Comparison of ENCODE assay signal across 9 mouse cellular contexts in the genomic region with DNA sequence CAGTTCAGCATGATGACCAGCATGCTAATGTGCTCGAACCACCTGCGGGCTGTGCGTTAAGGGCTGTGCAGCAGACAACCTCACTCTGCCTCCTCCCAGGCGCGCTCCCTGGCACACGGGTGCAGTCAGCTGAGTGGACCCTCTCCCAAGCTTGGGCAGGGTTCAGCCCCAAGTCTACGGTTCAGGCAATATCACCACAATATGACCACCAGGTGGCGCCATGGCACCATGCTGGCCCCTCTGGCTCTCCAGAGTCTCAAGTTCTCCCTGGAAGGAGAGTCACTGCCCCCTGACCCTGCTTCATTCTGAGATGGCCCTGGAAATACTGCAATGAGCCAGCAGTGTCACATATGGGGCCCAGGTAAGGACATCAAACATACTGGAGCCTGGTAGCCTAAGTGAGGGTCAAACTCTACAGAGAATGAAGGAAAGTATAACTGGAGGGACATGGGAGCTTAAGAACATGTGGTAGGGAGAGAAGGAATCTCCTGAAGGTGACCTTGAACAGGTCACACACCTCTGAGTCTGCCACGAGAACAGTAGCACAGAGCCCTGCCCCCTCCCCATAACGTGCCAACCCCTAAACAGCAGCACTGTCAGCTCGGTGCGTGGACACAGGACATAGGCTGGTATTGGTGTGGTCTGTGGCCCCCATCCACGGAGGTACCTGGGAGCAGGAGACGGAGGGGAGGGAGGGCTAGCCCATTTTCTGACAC. TPM values are rescaled to one million over a fixed set of nuclear protein-coding genes. Genes with fewer than 3 reads are reported as not detected.
DNase-seq lines count a peak whose midpoint lies in the region; ATAC-seq lines count a peak whose summit lies in the region.
"Had no signal": no experiment of that assay in that cellular context is flagged by ENCODE, and none has a peak within 500 bp of the region (broad histone marks: within the 10 kb centered on the region; RNA-seq: fewer than 3 reads in every experiment).

No protein-coding gene starts in this region.

- H3K27me3 ChIP-seq in embryonic facial prominence, embryonic 11.5 days (ENCODE audit: control insufficient read depth, insufficient read depth, low read length): no peaks in the 10 kb centered on the region
- no peaks in the 10 kb centered on the region for H3K27me3 ChIP-seq in heart, embryonic 10.5 days (ENCODE audit: insufficient read depth, poor library complexity, severe bottlenecking)
- H3K27me3 ChIP-seq in kidney, embryonic 14.5 days (ENCODE audit: control insufficient read depth, insufficient read depth, low read length): no peaks in the 10 kb centered on the region; the same call in 1 of the 2 replicates
- 0 out of 2 replicates have a peak, but pooled peaks cover 3% of the 10 kb centered on the region for H3K27me3 ChIP-seq in limb, embryonic 13.5 days

- H3K27ac ChIP-seq in embryonic facial prominence, embryonic 11.5 days (replicated peaks; ENCODE audit: low read depth, low read length): no peak overlapping the region
- H3K27ac ChIP-seq in heart, embryonic 10.5 days: 0 out of 2 replicates have a peak overlapping the region, but pooled peaks have one; percentile 54
- H3K27ac ChIP-seq in kidney, embryonic 14.5 days (ENCODE audit: low read depth, low read length): no peak overlapping the region
- H3K27ac ChIP-seq in limb, embryonic 13.5 days: no peak overlapping the region

- no peaks in the 10 kb centered on the region for H3K9me3 ChIP-seq in embryonic facial prominence, embryonic 11.5 days (replicated peaks; ENCODE audit: control insufficient read depth, low read length)
- H3K9me3 ChIP-seq in heart, embryonic 10.5 days: no peaks in the 10 kb centered on the region
- H3K9me3 ChIP-seq in kidney, embryonic 14.5 days (ENCODE audit: control insufficient read depth, low read length): no peaks in the 10 kb centered on the region
- no peaks in the 10 kb centered on the region for H3K9me3 ChIP-seq in limb, embryonic 13.5 days

- H3K4me2 ChIP-seq in embryonic facial prominence, embryonic 11.5 days (ENCODE audit: low read depth, low read length): no peak overlapping the region
- no peak overlapping the region for H3K4me2 ChIP-seq in kidney, embryonic 14.5 days (replicated peaks; ENCODE audit: low read depth, low read length)
- no peak overlapping the region for H3K4me2 ChIP-seq in limb, embryonic 13.5 days (replicated peaks)

- DNase-seq in 416B (ENCODE audit: low read depth): peak; percentile 64
- peak; percentile 86 to 89 for DNase-seq in adrenal gland, postnatal 36 days
- peak; percentile 88 for DNase-seq in embryonic facial prominence, embryonic 11.5 days (ENCODE audit: low spot score)
- peak; percentile 86 for DNase-seq in heart, embryonic 10.5 days (ENCODE audit: low spot score)
- DNase-seq in natural killer cell, adult 2 months (ENCODE audit: low spot score in 2 of 2): peak; percentile 17 to 50
- DNase-seq in spleen, postnatal 4 days (ENCODE audit: low spot score in 2 of 2): peak; percentile 61 to 89

- WGBS in embryonic facial prominence, embryonic 11.5 days: 30% methylated on average over 14 of the region's 14 CpGs
- WGBS in heart, embryonic 10.5 days: 28% methylated on average over 14 of the region's 14 CpGs
- WGBS in kidney, embryonic 14.5 days: 34% methylated on average over 14 of the region's 14 CpGs
- WGBS in limb, embryonic 13.5 days: 25% methylated on average over 14 of the region's 14 CpGs

- H3K4me1 ChIP-seq in embryonic facial prominence, embryonic 11.5 days (ENCODE audit: control insufficient read depth, insufficient read depth, low read length): no peaks in the 10 kb centered on the region; the same call in 1 of the 2 replicates
- peaks cover 39% of the 10 kb centered on the region for H3K4me1 ChIP-seq in heart, embryonic 10.5 days
- peaks cover 4% of the 10 kb centered on the region; the same call in 1 of the 2 replicates for H3K4me1 ChIP-seq in kidney, embryonic 14.5 days (ENCODE audit: control insufficient read depth, insufficient read depth, low read length)
- peaks cover 22% of the 10 kb centered on the region for H3K4me1 ChIP-seq in limb, embryonic 13.5 days

- no peaks in the 10 kb centered on the region for H3K36me3 ChIP-seq in embryonic facial prominence, embryonic 11.5 days (replicated peaks; ENCODE audit: control insufficient read depth, insufficient read depth, low read depth, low read length)
- peaks cover 52% of the 10 kb centered on the region for H3K36me3 ChIP-seq in heart, embryonic 10.5 days
- H3K36me3 ChIP-seq in kidney, embryonic 14.5 days (ENCODE audit: control insufficient read depth, insufficient read depth, low read length): no peaks in the 10 kb centered on the region
- H3K36me3 ChIP-seq in limb, embryonic 13.5 days: peaks cover 40% of the 10 kb centered on the region

- ATAC-seq in embryonic facial prominence, embryonic 11.5 days (replicated peaks; ENCODE audit: insufficient number of reproducible peaks, low FRiP score, low TSS enrichment, low read depth): peak; percentile 26; the same call in 1 of the 2 replicates
- ATAC-seq in kidney, embryonic 14.5 days (ENCODE audit: low FRiP score, low TSS enrichment): peak; percentile 36
- peak; percentile 33; the same call in 1 of the 2 replicates for ATAC-seq in limb, embryonic 13.5 days (ENCODE audit: low FRiP score, low read depth)

- H3K9ac ChIP-seq in embryonic facial prominence, embryonic 11.5 days (replicated peaks; ENCODE audit: low read length): no peak overlapping the region
- H3K9ac ChIP-seq in kidney, embryonic 14.5 days (ENCODE audit: low read depth, low read length): no peak overlapping the region
- H3K9ac ChIP-seq in limb, embryonic 13.5 days: no peak overlapping the region

- no peak overlapping the region for H3K4me3 ChIP-seq in embryonic facial prominence, embryonic 11.5 days (ENCODE audit: low read depth, low read length)
- no peak overlapping the region for H3K4me3 ChIP-seq in heart, embryonic 10.5 days
- H3K4me3 ChIP-seq in kidney, embryonic 14.5 days (ENCODE audit: low read length): no peak overlapping the region
- no peak overlapping the region for H3K4me3 ChIP-seq in limb, embryonic 13.5 days

RNA-seq across cellular contexts. Expression of gene Tpsg1, which starts 28.9 kb away (rescaled TPM):
- not detected for total RNA-seq in adrenal gland, postnatal 36 days (2021)
- polyA plus RNA-seq in embryonic facial prominence, embryonic 11.5 days (2014; fragmentation: Nextera tagmentation; extraction: Ambion mirVana): 0.32 and 1.2 TPM in 2 replicates
- 0.54 TPM in 1 of 2 replicates, not detected in the other for polyA plus RNA-seq in heart, embryonic 10.5 days (2016; fragmentation: Nextera tagmentation; extraction: Ambion mirVana)
- 0.49 TPM in 1 of 2 replicates, not detected in the other for polyA plus RNA-seq in kidney, embryonic 14.5 days (2014; fragmentation: Nextera tagmentation; extraction: Ambion mirVana)
- 1.8 and 3.3 TPM in 2 replicates for polyA plus RNA-seq in limb, embryonic 13.5 days (2015; fragmentation: Nextera tagmentation; extraction: Ambion mirVana)

RNA-seq across cellular contexts. Expression of gene Tpsb2, which starts 31.9 kb away (rescaled TPM):
- 1 to 10 TPM; 2.8 to 3.2 TPM for total RNA-seq in adrenal gland, postnatal 36 days (2021)
- not detected in 2 replicates for polyA plus RNA-seq in embryonic facial prominence, embryonic 11.5 days (2014; fragmentation: Nextera tagmentation; extraction: Ambion mirVana)
- polyA plus RNA-seq in heart, embryonic 10.5 days (2016; fragmentation: Nextera tagmentation; extraction: Ambion mirVana): not detected in 2 replicates
- polyA plus RNA-seq in kidney, embryonic 14.5 days (2014; fragmentation: Nextera tagmentation; extraction: Ambion mirVana): 0.30 and 0.57 TPM in 2 replicates
- 1.1 and 2.1 TPM in 2 replicates for polyA plus RNA-seq in limb, embryonic 13.5 days (2015; fragmentation: Nextera tagmentation; extraction: Ambion mirVana)

RNA-seq across cellular contexts. Expression of gene Cacna1h, which starts 35.6 kb away (rescaled TPM):
- 10 to 100 TPM; 58.7 to 97.3 TPM for total RNA-seq in adrenal gland, postnatal 36 days (2021)
- 3.7 TPM in 2 replicates for polyA plus RNA-seq in embryonic facial prominence, embryonic 11.5 days (2014; fragmentation: Nextera tagmentation; extraction: Ambion mirVana)
- polyA plus RNA-seq in heart, embryonic 10.5 days (2016; fragmentation: Nextera tagmentation; extraction: Ambion mirVana): 11.1 and 11.8 TPM in 2 replicates
- polyA plus RNA-seq in kidney, embryonic 14.5 days (2014; fragmentation: Nextera tagmentation; extraction: Ambion mirVana): 3.0 and 4.0 TPM in 2 replicates
- polyA plus RNA-seq in limb, embryonic 13.5 days (2015; fragmentation: Nextera tagmentation; extraction: Ambion mirVana): 5.2 and 7.5 TPM in 2 replicates

RNA-seq across cellular contexts. Expression of gene Tpsab1, which starts 52.6 kb away (rescaled TPM):
- 1 to 10 TPM in 1 of 2 experiments, under 1 TPM in 1; 0.63 to 1.2 TPM for total RNA-seq in adrenal gland, postnatal 36 days (2021)
- not detected in 2 replicates for polyA plus RNA-seq in embryonic facial prominence, embryonic 11.5 days (2014; fragmentation: Nextera tagmentation; extraction: Ambion mirVana)
- not detected in 2 replicates for polyA plus RNA-seq in heart, embryonic 10.5 days (2016; fragmentation: Nextera tagmentation; extraction: Ambion mirVana)
- polyA plus RNA-seq in kidney, embryonic 14.5 days (2014; fragmentation: Nextera tagmentation; extraction: Ambion mirVana): 0.27 and 0.39 TPM in 2 replicates
- polyA plus RNA-seq in limb, embryonic 13.5 days (2015; fragmentation: Nextera tagmentation; extraction: Ambion mirVana): 0.08 and 0.09 TPM in 2 replicates

RNA-seq across cellular contexts. Expression of gene Tekt4, which starts 56.5 kb away (rescaled TPM):
- total RNA-seq in adrenal gland, postnatal 36 days (2021): not detected
- polyA plus RNA-seq in embryonic facial prominence, embryonic 11.5 days (2014; fragmentation: Nextera tagmentation; extraction: Ambion mirVana): not detected in 2 replicates
- polyA plus RNA-seq in heart, embryonic 10.5 days (2016; fragmentation: Nextera tagmentation; extraction: Ambion mirVana): 0.55 and 0.84 TPM in 2 replicates
- polyA plus RNA-seq in kidney, embryonic 14.5 days (2014; fragmentation: Nextera tagmentation; extraction: Ambion mirVana): not detected in 2 replicates
- not detected in 2 replicates for polyA plus RNA-seq in limb, embryonic 13.5 days (2015; fragmentation: Nextera tagmentation; extraction: Ambion mirVana)
- polyA plus RNA-seq: stomach, embryonic 16.5 days had no signal

Comparison
In these comparisons a context has a peak if more than half of its experiments do, and no peak if none do; other contexts are left out.
1. DNase-seq: peak in every context shown above with its lines; median percentile 88 in embryonic facial prominence, embryonic 11.5 days; 88 in adrenal gland, postnatal 36 days; 86 in heart, embryonic 10.5 days; 75 in spleen, postnatal 4 days; 64 in 416B; 34 in natural killer cell, adult 2 months.